Mouse (Mus musculus) layer of hippocampus, postnatal 36 days (tissue): ENCODE data around the gene Jchain. TPM values are rescaled to one million over a fixed set of nuclear protein-coding genes. Genes with fewer than 3 reads are reported as not detected.

ENCODE experiments used
- DNase-seq, 2 experiments: peaks; one replicate each; pipeline ENCODE4 v3.0.0; 2022
- total RNA-seq, 2 experiments: library from RNA; stranded (reverse); gene quantifications; 2 replicates each; pipeline ENCODE4 v1.2.3; 2021

The Jchain gene
- total RNA-seq, 2 experiments from 2014 or later, result 0.20 to 0.22 TPM

DNA sequence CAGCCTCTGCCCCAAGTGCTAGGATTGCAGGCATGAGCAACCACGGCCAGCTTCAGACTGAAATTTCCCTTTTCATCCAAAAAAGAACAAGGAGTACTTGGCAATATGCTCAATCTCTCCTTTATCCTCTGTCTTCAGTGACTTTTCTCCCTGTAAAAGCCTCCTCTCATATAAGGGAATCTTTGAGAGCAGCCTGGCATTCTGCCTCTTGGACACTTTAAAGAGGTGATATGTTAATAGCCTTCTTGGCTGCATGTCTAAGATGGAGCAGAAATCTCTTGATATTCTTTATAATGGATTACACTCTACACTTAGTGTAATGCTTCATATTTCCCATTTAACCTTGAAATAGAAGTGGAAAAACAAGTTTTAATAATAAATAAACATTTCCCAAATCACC lies 3.2 kb upstream of the Jchain start:
- no peak for DNase-seq

DNA sequence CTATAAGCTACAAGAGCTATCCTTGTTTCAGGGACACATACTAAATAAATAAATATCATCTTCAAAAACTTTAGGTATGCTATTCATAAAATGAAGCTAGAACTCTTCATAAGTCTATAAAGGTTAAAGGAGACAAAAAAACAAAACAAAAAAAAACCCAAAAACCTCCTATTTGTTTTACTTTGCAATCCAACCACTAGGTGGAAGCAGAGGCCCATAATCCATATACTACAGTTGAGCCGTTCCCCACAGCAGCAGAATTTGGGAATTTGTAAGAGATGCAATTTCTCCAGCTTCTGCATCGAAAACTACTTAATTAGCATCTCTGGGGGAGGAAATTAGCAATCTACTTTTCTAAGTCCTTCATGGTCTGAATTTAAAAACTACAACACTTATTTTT lies 8.5 kb downstream of the Jchain start:
- no peak for DNase-seq

DNA sequence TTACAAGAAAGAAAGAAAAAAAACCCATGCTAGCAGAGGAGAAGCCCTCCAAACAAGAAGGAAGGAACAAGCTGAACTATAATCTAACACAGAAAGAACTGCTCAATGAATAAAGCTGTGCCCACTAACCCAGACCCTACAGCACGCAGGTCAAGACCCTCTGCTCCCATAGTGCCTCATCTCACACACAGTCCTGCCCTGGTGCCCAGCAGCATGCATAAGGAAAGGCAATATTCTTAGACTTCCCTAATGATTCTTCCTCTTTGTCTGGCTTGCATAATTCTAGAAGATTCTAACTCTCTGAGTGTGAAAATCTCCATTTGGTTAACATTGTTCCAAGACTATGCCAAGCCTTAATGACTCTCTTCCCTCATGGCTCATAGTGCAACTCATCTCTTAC lies 18.7 kb downstream of the Jchain start:
- no peak for DNase-seq

DNA sequence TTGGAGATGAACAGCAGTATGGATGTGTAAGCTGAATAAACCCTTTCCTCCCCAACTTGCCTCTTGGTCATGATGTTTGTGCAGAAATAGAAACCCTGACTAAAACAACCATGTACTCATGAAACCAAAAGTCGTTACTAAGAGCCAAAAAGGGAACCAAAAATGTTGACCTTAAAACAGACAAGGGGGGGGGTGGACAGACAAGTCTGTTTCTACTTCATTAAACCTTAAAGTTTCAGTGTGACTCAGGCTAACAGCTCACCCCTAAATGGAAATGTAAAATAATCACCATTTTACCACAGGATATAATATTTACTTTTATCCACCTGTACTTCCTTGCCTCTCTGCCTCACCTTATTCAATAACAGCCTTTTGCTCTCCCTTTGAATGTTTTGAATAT lies 19.1 kb downstream of the Jchain start:
- DNase-seq, result no peak

DNA sequence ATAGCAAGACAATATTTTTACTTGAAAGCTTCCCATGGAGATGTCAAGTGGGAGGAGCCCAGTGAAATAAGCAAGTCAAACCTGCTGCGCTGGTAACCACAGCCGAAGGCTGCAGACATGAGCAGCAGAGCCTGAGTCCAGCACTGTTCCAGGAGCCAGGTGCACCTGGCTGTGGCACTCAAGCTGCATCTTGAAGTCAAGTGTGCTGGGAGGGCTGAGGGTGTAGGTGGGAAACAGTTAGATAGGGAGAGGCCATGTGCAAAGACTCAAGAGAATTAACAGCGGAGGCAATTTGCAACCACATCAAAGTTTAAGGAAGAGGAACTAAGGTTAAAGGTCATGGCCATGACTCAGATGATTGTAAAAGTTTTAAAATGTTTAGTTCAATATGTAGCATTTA lies 27.9 kb downstream of the Jchain start:
- DNase-seq, result no peak

DNA sequence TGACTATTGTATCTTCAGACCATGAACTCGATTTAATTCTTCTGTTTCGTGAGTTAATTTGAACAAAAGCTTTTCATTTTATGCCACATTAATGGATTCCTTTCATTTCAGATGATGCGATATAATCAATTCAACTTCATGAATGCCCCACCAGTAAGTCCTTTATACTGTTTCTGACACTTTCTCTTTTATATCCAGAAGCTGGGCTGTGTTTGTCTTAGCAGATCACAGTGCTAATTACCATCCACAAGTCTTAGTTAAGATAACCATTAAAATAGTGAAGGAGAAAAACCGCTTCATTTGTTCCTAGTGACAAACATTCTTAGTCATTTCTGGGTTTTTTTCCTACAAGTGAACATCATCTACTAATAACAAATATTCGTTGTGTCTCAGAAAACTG lies 36.6 kb downstream of the Jchain start:
- DNase-seq, result no peak

DNA sequence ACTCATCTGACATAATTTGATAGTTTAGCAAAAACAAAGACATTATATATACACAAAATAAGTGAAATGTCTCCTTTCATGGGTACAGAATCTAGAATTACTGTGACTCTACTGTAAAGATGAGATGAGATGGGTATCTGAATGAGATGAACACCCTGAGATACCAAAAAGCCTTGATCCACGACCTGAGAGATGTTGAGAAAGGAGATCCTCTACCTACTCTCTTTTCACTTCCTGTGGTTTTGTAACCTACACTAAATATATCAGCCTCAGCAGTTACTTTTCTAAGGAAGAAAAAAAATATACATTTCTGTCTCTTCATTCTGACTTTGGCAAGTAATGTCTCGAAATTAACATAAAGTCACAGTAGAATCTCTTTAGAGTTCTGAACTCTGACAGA lies 38.7 kb downstream of the Jchain start:
- no peak for DNase-seq

DNA sequence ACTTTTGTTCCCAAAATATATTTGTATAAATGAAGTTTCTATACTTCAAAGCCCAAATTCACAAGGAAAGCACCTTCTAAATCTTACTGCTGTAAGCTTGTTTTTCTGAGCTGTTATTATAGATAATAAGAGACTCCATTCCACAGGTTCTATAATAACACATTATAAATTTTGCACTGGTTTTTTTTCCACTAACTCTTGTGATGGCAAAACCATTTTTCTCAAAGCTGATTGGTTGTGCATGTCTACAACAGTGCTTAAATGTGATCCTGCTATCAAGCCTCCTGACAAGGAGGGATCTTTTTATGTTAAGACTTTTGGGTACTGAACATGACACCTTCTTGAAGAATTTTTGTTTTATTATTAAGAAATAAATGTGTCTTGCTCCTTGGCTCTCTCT lies 40.0 kb downstream of the Jchain start, which contains the start of gene Enam:
TSS of gene Enam (plus strand) at position 301 of the 400 bp plus-strand sequence.
- DNase-seq, result no peak

Other genes with a start within 250 kb of the Jchain start
- gene Prol1, start 210.6 kb downstream of the Jchain start, total RNA-seq, result not detected
- gene Amtn, start 151.8 kb downstream of the Jchain start, total RNA-seq, result not detected
- gene Ambn, start 71.9 kb downstream of the Jchain start, total RNA-seq, result not detected
- not detected for gene Enam, start 39.9 kb downstream of the Jchain start, total RNA-seq
- 10 to 100 TPM; 27.5 to 28.0 TPM for gene Utp3, start 26.6 kb upstream of the Jchain start, total RNA-seq
- 100 to 1,000 TPM; 174 to 178 TPM for gene Rufy3, start 37.1 kb upstream of the Jchain start, total RNA-seq
- gene Grsf1, start 148.3 kb upstream of the Jchain start, total RNA-seq, result 10 to 100 TPM; 85.3 to 97.2 TPM
- gene Mob1b, start 193.0 kb upstream of the Jchain start, total RNA-seq, result 10 to 100 TPM; 31.6 to 32.9 TPM
- gene Dck, start 237.1 kb upstream of the Jchain start, total RNA-seq, result 10 to 100 TPM; 14.6 to 14.8 TPM